Mouse (Mus musculus) v-Abl transformed pro-B cells (cell line): ENCODE measurements around the gene Amigo1.

Source experiments
- in situ Hi-C, 2 experiments: fragments of 400-800 bp; cut with MboI; formaldehyde crosslinking; loops; one replicate each; pipeline ENCODE4 v1.15.1; 2025; ENCODE audit not compliant: unreplicated experiment in 2 of 2

Amigo1 gene

DNA sequence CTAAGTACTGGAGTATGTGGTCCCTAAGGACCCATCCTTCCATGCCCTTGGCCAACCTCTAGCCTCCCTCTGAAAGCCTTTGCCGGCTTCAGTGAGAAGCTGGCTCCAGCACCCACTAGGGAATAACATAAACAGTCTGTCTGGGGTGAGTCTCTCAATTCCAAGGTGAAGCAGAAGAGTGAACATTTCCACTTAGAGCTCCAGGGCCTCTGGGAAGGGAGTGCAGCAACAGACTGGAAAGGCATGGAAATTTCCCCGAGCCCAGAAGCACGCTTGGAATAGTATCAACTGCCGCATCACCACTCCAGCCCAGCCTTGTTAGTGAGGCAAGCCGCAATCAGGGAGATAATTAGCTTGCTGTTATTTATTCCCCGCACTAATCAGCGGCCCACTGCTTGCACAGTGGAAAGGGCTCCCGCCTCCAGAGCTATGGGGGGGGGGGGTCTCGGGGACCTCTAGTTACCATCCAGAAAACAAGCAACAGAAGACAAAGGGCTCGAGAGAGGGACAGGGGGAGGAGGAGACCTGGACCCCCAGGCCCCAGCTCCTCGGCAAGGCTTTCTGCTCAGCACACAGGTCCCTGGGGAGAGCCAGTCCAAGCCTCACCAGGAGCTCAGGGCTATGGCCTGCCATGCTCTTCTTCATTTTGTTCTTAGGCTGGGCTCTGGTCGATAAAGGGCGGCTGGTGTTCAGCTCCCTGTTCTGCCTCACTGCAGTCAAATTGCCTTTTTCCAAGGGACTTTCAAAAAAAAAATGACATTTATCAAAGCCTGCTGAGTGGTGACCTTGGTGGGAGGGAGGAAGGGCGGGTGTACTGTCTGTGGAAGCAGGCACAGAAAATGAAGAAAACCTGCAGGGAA is 11.2 kb upstream of the Amigo1 start:
- in situ Hi-C loops = loop anchor here (25.0 kb wide), 2 partner anchors 387 to 1138 kb away; partner anchors contain the start of genes Kcna3 (in 1 of the 2), Taf13 (in 1 of the 2) and Tmem167b (in 1 of the 2)

DNA sequence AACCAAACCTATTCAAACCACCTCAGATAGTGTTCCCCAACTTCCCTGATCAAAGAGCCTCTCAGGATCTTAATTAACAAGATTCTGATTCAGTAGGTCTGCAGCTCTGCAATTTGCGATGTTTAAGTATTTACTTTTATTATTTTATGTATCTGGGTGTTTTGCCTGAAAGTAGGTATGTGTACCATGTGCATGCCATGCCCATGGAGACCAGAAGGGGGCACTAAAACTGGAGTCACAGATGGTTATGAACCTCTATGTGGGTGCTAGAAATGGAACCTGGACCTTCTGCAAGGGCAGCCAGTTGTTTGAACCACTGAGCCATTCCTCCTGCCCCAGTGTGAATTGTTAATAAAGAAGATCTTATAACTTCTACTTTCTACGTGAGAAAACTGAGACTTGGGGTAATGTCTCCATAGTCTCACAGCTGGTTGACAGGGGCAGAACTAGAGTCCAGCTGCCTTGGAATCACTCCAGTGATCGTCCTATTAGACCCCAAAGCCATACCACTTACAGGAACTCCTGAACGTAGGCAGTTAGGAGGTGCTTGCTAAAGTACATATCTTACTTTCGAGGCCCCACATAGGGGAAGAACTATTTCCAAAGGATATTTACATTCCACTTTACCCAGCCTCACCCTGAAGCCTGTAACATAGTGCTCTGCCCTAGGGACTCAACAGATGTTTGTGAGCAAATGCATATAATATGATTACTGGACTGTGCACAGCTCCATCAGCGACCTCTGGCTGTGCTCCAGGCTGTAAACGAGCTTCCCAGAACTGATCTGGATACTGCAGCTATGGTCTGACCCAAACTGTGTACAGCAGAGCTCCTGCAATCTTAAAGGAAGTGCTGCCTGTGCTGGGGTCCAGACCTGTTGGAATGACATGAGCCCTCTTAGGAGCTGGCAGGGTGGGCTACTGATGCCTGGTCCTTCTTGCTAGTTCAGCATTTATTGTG is 7.1 kb upstream of the Amigo1 start:
- in situ Hi-C loops = no loop called here

DNA sequence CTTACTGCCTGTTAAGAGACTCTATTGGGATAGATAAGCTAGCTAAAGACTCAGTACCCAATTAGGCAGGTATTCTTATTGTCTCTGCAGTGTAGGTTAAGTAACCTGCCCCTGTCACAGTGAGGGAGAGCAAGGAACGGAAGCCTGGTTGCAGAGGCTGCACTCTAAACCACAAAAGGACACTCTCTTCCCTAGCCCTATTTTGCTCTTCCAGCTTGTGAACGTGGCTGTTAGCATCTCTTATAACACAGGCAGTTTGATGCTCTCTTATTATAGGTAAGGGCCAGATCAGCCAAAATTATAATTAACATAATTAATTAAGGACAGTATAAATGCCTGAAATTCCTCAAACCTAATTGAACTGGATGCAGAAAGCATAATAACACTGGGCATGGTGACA is 5.6 kb upstream of the Amigo1 start:
- in situ Hi-C loops = no loop called here

DNA sequence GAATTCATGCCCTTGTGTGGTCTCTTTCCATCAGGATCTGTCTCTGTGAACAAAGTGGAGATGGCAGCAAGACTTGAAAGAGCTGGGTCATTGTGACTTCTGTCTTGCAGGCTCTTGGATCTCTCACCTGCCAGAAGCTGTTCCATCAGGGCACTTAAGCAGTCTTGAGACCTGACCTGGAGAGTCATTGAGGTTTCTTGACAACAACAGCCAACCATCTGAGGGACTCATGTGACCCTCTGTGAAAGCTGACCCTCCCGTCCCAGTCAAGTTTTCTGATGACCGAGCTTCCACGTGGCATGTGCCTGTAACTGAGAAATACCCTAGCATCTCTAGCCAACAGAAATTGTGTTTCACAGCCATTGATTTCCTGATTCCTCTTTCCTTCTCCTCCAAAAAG is 1.4 kb upstream of the Amigo1 start:
- in situ Hi-C loops = no loop called here

DNA sequence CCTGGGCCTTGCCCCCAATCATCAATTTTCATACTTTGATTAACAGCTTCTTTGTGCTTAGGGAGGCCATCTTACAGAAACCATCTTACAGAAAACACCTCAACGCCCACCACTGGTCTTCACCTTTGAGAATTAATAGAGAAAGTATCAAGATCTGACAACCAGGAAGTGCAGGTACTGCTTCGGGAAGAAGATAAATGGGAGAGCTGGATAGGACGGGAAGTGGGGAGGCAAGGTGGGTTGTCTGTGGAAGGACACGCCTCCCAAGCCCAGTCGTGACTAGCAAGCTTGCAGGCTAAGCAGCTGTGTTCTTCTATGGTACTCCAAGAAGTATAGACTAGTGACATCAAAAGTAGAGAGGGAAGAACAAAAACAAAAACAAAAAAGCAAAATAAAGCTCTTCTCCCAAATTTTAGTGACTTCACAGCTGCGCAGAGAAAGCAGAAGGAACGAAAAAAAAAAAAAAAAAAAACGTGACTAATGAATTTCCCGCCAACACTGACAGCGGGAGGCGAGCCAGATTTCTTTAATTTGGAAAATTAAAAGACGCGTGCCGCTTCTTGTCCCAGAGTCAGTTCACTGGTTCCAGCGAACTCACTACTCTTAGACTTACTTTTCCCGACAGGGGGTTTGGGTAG is 556 bp upstream of the Amigo1 start:
- in situ Hi-C loops = no loop called here

DNA sequence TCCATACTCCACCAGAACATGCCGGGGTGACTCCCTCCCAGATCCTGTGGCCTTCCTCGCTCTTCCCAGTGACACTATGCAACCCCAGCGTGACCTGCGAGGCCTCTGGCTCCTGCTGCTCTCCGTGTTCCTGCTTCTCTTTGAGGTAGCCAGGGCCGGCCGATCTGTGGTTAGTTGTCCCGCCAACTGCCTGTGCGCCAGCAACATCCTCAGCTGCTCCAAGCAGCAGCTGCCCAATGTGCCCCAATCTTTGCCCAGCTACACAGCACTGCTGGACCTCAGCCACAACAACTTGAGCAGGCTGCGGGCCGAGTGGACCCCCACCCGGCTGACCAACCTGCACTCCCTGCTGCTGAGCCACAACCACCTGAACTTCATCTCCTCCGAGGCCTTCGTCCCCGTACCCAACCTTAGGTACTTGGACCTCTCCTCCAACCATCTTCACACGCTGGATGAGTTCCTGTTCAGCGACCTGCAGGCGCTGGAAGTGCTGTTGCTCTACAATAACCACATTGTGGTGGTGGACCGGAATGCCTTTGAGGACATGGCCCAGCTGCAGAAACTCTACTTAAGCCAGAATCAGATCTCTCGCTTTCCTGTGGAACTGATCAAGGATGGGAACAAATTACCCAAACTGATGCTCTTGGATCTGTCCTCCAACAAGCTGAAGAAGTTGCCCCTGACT is 1.1 kb downstream of the Amigo1 start:
- in situ Hi-C loops = no loop called here

DNA sequence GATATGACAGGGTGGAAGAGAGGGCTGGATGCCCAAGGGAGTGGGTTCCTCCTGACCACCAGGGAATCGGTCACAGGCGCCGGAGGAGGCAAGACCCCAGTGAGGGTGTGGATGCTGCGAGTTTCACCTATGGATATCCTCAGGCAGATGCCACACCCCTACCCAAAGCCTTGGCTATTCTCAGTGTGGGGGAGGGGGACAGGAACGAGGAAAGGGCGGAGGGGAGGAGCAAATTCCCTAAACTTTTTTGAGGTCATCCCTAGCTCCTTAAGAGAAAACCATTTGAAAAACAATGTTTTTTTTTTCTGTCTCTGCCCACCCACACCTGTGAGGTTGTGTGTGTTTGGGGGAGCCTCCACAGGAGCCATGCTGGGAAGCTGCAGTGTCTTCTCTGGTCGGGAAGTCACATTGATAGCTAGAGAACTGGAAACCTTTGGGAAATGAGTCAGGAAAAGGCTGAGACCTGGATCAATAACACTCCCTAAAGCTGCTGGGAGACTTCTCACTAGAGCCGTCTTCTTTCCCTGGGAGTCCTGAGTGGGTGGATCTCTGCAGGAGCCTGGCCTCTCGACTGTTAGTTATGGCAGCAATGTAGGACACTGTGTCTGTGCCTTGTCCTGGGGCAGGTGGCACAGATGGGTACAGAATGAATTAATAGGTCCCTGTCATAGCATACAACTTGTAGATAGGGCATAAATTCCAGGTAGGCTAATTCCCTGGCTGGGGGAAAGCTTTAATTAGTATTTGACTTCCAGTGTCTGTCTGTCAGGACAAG is 2.8 kb downstream of the Amigo1 start:
- in situ Hi-C loops = no loop called here

DNA sequence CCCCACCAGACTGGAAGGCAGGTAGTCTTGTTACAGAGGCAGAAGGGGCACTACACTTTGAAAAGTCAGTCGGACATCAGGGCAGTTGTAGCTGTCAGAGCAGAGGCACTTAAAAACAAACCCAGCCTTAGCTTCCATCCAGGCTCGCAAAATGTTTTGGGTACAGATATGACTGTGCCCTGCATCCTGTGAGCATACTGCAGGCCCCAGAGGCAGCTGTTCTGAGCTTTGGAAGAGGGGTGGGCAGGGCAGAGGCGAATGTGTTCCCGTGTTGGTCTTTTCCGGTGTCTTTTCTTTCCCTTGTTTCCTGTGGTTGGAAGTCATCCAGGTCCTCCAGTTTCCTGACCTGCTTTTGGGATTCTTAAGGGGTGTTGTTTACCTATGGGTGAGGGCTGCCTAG is 3.8 kb downstream of the Amigo1 start:
- in situ Hi-C loops = no loop called here

DNA sequence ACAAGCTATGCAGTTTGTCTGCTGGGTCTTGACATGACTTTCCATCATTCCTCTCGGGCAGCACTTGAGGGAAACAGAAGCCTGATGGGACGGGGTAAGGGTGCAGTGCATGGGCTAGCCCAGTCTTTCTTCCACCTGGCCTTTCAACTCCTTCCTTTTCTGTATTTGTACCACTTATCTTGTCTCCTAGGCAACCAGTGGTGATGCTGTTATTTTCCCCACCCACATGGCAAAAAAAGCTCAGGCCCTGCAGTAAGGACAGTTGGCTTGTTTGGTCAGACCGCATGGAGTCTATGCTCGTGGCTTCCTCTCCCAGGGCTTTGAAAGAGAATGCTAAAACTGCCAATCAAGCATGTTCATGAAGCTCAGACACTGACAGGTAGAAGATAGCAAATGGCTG is 7.6 kb downstream of the Amigo1 start:
- in situ Hi-C loops = no loop called here

DNA sequence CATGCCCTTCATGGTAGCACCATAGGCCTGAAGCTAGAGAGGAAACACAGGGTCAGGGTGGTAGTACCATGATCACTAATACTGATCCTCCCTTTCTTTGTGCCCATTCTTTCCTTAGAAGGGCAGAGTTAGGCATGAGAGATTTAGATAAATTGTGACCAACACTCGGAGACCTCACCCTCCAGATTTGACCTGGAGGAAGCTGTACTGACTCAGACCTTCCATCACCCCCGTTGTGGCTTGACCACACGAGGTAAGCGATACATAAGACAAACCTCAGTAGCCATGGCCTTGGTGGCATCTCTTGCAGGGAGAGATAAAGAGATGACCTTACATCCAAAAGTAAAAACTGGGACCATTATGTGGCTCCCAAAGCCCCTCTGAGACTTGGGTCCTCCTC is 9.2 kb downstream of the Amigo1 start:
- in situ Hi-C loops = no loop called here

DNA sequence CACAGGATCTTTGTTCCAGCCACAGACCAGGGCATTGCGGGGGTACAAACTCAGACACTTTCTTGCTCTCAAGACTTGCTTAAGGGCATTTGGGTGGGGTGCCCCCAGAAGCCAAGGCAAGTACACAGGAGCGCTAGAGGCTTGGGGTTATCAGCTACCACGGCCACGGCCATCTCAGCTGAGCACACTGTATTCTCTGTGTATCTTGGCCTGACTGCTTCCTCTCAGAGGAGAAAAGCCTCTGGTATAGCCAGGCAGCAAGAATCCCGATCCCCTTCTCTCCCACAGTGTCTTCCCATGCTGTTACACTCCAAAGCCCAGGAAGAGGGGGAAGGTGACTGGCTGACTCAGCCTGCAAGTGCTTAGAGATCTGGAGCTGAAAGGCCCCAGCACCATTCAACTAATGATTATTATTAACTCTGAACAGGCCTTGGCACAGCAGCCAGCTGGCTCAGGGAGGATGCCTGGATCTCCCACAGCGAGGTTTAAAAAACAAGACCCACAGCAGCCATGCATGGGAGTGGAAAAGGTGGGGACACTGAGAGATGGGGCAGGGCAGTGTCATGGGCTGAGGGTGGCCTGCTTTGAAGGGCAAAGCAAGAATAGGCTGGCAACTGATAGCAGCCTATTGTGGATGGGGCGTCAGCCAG is 9.9 kb downstream of the Amigo1 start:
- in situ Hi-C loops = no loop called here

DNA sequence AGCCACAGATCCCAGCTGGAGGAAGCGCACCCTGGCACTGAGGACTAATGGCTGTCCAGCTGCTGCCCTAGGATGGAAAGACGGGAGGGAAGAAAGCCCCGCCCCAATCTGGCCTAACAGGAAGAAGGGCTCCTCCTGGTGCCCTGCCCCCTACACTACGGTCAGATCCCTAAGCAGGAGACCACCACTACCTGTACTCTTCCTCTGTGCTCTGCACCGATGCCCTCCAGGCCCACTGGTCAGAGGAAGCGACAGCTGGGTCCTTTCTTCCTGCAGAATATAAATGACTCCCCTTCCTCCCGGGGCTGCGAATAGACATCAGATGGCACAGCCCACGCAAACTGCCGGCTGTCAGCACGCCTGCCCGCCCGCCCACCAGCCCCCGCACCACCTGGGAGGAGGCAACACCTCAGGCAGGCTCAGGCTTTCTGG is 10.9 kb downstream of the Amigo1 start:
- in situ Hi-C loops = no loop called here

DNA sequence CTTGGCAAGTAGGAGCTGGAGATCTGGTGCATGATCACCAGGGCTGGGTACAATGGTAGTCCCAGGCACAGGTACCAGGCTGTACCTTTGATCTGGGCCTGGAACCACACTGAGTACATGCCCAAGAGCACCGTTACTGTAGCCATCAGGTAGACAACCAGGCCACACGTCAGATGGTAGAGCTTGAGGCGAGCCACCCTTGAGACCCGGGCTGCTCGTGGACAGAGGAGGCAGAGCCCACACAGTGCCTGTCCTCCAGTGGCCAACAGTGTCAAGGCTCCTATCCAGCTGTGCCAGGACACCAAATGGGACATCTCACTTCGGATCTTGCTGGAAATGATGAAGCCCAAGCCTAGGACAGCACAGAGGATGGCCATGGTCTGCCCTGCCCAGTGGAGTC is 13.1 kb downstream of the Amigo1 start:
- in situ Hi-C loops = no loop called here

DNA sequence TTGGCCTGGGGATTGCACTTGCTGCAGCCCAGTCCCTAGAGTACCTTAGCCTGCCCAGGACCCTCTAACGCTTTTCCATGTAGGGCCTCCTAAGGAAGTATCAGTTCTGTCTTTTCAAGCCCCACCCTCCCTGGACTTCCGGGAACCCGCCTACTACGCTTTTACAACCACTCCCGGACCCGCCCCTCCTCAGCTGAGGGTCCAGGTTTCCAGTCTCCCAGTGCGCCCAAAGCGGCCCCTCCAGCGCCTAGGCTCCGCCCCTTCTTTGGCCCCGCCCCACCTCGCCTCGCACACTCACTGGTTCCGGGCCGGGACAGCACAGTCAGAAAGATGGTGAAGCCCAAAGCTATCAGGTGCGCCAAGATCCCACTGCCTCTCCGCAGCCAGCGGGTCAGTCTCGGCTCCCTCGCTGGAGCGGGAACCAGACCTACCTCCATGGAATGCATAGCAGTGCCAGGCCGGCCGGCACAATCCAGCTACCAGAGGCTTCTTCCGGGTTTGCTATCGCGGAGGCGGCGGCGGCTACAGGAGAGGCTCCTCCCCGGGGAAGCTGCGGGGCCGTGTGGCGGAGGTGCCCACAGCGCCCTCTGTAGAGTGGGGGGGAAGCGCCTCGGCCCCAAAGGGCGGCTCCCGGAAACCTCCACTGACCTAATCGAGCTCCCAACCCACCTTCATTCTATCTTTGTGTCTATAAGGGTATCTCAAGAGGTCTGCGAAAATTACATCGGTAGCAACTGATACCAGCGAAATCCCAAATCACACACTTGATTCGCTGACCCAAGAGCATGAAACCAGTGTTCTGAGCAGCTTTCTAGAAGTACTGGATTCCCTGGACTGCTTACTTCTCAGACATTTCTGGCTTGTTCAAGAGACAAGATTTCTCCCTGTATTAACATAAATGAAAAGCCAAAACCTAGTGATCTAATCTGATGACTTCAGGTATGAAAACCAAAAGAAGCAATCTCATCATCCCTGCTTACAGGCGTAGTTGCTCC is 14.5 kb downstream of the Amigo1 start, which contains the start of gene Cyb561d1:
Gene Cyb561d1 (minus strand): TSS at position 884 of the 995 bp plus-strand sequence.
- in situ Hi-C loops = loop anchor here (5.0 kb wide), 1 partner anchor 33 kb away; no protein-coding TSS in a partner anchor

DNA sequence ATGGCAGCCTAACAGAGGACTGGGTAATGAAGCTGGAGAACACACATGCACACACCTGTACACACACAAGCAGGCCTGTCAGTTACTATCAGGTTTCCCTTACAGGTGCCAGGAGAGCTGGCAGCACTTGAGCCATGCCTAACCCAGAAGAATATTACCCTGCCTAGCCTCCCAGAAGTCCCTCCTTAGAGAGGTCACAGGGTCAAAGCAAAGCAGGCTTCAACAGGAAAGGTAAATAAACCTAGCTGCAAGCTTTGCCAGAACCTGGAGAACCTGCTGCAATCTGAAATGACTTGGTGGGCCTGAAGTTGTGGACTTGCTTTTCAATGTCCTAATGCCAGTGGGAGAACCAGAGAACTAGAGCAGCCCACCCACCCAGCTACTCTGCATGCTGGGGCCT is 16.4 kb downstream of the Amigo1 start:
- in situ Hi-C loops = loop anchor here (5.0 kb wide), 1 partner anchor 35 kb away; no protein-coding TSS in a partner anchor

DNA sequence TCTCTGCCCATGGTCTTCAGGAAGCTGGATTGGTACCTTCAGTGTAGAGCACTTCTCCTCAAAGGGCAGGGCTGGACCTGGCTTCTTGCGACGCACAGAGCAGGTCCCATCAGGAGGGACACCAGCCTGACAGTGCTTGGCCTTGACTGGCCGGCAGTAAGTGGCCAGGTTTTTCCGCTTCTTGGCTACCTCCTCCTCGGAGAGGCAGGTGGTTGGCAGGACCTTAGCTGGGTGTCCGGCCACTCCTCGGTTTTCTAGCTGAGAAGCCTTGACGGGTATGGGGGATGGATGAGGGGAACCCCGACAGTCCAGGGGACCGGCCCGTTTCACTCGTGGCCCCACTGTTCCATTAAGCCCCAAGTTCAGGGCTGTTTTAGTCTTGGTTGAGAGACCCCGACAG is 17.1 kb downstream of the Amigo1 start:
- in situ Hi-C loops = loop anchor here (5.0 kb wide), 1 partner anchor 36 kb away; no protein-coding TSS in a partner anchor

DNA sequence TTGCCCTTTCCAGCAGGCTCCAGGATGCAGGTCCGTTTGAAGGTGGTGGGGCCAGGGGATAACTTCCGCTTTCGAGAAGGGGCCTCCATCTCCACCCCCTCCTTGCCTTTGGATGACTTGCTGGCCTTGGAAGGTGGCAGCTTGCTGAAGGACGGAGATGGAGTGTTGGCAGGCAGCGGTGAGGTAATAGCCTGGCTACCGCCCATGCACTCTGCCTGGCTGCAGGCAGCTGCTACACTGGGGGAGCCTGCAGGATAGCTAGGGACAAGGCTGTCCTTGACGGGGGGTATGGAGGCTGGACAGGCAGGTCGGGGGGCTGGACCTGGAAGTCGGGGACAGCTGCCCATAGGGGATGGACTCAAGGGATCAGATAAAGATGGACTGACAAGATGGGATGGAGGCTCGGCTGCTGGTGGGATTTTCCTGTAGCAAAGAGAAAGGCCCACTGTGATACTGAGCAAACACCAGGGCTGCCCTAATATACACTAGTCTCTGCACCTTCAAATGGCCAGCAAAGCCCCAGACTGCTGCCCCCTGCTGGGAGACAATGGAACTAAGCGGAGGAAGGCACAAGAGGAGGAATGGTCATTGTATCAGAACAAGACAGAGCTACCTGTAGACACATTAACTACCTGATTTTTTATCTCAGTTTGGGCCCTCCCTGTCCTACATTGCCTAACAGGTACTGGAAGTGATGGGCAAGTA is 17.6 kb downstream of the Amigo1 start:
- in situ Hi-C loops = loop anchor here (5.0 kb wide), 1 partner anchor 36 kb away; no protein-coding TSS in a partner anchor
